Mouse (Mus musculus) 3134 (cell line): ENCODE data around the gene Rab3b.
"Not testable (repeated sequence)": the region's sequence is repeated elsewhere in the genome, so short reads cannot be mapped to it uniquely, and the experiment has no call there.

Experiments
- DNase-seq: peaks from one replicate; pipeline ENCODE4 v3.0.0-alpha.2; 2011; ENCODE audit warnings: low spot score; ENCODE audit not compliant: insufficient read length; ENCODE audit errors: extremely low read depth

Rab3b gene

DNA sequence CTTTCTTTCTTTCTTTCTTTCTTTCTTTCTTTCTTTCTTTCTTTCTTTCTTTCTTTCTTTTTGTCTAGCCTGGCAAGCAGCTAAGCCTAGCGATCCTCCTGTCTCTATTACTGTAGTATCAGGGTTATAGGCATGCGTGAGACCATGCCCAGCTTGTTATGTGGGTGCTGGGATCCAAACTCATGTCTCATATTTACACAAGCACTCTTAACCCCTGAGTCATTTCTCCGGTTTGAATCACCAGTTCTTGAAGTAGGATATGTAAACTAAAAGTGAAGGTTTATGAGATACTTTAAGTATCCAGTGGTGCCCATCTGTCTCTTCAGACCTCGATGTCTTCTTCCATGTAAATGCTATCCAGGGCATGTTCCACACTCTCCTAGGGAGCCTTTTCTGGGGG lies 8.6 kb downstream of the Rab3b start:
- peak; percentile 63 for DNase-seq

- DNase-seq, result no peak
Observed at GRCm38 (mm10) chr4:108890876-108891275, 12.0 kb downstream of the Rab3b start.

- DNase-seq, result no peak
Observed at GRCm38 (mm10) chr4:108900421-108900820, 21.6 kb downstream of the Rab3b start.

- no peak for DNase-seq
Observed at GRCm38 (mm10) chr4:108902886-108903285, 24.0 kb downstream of the Rab3b start.

- DNase-seq, result no peak
Observed at GRCm38 (mm10) chr4:108903346-108903745, 24.5 kb downstream of the Rab3b start.

- no peak for DNase-seq
Observed at GRCm38 (mm10) chr4:108904076-108904475, 25.2 kb downstream of the Rab3b start.

DNA sequence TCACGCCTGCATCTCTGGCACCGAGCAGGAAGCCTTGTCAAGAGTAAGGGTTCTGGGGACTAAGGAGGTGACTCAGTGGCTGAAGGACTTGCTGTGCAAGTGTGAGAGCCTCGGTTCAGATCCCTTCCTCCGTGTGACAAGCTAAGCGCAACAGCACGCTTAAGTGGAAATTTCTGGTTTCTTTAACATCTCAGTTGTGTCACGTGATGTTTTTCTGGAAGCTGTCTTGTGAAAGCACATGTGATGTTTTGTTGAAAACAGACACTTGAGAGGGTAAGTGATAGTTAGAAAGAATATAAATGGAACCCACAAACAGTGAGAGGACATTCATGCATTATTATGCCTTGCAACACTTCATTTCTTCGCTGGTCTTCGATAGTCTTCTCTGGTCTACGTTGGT lies 25.9 kb downstream of the Rab3b start:
- DNase-seq, result no peak

DNA sequence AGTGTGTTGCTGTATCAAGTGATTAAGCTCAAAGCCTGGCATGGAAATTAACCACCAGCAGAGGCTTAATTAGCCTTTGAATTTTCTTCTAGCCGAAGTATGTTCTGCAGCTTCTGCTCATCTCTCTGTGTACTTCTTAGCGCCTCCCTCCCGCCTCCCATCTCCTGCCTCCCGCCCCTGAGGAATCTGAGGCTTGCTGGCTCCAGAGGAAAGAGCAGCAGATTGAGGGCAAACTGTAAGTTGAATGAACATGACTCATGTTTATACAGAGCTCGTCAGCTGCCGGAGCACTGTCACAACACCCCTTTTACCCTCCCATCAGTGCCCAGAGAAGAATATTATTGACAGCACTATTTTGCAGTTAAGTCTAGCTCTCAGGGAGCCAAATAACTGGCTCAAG lies 27.0 kb downstream of the Rab3b start:
- DNase-seq, result peak; percentile 77

DNA sequence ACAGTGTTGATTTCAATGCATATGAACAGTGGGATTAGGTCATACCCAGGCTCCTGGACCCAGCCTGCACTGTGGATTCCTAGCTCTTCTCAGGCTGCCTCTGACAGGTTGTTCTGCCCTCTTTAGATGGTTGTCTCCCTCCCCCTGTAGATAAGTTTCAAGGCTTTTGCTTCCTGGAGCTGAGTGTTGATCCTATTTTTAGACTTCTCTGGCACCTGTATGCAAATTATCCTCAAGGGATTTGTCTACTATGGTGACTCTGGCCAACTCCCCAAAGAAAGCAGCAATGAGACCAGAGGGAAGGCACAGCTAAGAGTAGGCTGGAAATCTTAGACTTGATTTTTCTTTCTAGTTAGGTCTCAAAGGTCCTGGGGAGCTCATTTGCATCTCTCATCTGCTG lies 28.6 kb downstream of the Rab3b start:
- no peak for DNase-seq

GRCm38 (mm10) chr4:108909872-108910425 lies 31.1 kb downstream of the Rab3b start:
- no peak for DNase-seq

DNA sequence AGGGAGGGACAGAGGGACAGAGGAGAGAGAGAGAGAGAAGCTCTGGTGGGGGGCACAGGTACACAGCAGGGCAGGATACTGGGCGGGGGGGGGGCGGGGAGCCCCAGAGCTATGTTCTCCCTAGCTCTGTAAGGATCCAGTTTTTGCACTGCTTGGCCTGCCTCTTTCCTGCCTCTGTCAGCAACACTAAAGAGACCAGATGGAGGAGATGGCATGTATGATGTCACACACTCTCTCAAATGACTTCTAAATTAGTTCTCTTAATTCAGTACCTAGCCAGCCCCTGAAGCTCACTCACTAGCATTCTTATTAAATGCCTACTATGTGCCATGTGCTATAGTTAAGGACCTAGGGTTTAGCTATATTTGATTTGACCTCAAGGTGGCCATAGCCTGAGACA lies 33.0 kb downstream of the Rab3b start:
- DNase-seq, result no peak

DNA sequence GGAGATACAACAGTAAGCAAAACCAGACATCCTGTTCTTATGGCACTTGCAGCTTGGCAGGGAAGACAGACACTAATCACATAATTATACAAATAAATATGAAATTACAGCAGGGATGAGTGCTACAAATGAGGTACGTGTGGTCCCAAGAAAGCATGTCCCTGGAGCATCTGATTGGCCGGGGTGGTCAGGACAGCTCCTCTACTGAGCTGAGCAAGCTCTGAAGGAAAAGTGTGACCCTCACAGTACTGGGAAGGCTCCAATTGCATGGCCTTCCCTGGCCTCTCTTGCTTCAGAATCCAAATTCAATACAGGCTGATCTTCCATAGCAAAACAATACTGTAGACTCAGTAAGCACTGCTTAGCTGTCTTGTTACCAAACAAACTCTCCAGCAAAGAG lies 34.3 kb downstream of the Rab3b start:
- no peak for DNase-seq

DNA sequence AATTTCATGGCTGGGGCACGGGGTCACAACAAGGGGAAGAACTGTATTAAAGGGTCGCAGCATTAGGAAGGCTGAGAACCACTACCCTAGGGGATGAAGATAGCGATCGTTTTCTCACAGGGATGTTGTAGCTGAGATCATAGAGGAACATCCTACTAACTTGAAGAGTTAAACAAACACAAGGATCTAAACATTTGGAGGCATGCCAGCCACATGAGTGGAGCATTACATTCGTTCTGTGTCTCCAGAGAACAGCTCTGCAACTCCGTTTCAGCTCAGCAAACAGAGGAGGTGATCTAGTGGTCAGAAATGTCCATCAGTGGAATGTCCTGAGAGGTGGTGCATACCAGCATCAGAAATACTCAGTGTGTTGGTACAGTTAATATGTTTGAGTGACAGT lies 35.5 kb downstream of the Rab3b start:
- DNase-seq, result no peak

DNA sequence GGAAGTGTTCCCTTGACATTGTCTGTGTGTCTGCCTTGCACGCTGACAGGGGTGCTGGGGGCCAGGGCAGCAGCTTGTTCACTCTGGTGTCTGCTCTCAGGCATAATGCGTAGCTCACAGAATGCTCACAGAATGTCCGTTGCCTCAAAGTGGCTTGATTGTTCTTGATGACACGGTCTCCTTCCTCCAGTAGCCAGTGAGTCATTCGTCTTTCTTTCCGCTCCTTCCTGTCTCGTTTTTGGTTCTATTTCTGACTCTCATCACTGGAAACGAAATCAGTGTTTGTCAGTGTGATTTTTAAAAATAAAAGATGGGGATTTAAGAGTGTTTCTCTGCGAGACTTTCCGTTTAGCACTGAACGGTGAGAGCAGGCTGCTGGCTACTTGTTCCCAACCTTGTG lies 36.2 kb downstream of the Rab3b start:
- no peak for DNase-seq

GRCm38 (mm10) chr4:108917654-108918053 lies 38.8 kb downstream of the Rab3b start:
- DNase-seq, result no peak

- not testable (repeated sequence) for DNase-seq
Observed at GRCm38 (mm10) chr4:108927945-108928344, 49.1 kb downstream of the Rab3b start.

DNA sequence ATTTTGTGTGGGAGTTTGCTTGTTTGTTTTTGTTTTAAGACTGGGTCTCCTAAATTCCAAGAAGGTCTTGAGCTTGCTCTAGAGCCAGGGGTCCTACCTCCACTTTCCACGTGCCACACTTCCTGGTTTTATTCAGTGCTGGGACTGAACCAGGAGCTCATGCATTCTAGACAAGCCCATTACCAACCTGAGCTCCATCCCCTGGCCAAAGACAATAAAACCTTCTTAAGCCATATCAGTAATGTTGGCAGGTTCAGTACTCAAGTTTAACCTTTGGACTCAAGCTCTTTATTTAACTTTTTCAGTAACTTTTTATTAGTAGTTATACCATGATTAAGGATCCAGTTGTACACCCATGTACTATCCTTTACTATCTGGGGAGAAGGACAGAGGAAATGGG lies 54.3 kb downstream of the Rab3b start:
- no peak for DNase-seq

- no peak for DNase-seq
Observed at GRCm38 (mm10) chr4:108934856-108935255, 56.0 kb downstream of the Rab3b start.

GRCm38 (mm10) chr4:108937848-108938771 lies 59.2 kb downstream of the Rab3b start:
- DNase-seq, result no peak

DNA sequence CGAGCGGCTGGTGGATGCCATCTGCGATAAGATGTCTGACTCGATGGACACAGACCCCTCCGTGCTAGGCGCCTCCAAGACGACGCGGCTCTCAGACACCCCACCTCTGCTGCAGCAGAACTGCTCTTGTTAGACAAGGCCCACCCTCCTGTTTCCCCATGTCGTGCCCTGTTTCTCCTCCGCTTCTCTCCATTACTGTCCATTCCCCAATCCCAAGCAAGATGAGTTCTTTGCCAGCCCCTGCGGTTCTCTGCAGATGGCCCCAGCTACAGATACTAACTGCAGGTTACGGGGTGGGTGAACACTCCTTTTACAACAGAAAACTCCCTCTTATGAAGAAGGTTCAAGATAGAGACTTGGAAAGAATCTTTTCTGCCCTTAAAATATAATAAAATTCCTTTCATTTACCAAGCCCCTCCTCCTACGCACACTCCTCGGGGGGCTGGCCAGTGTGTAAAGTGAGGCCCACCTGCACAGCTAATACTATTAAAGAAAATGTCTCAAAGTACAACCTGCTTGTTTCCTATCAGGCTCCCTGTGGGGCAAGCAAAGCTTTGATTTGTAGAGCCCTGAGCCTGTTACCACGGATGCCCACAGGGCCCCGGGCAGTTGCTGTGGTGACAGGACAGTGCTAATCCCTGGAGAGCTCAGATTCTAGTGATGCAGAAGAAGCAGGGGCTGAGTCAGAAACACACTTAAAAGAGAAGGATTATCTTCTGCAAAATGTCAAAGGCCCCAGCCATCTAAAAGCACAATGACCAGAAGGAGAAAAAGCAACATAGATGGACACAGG lies 62.0 kb downstream of the Rab3b start:
- DNase-seq, result no peak

GRCm38 (mm10) chr4:108942171-108942570 lies 63.3 kb downstream of the Rab3b start:
- DNase-seq, result no peak
